Mouse (Mus musculus): ENCODE data around the gene Gipr.
"Not testable (repeated sequence)": the region's sequence is repeated elsewhere in the genome, so short reads cannot be mapped to it uniquely, and the experiment has no call there.

The Gipr gene

DNA sequence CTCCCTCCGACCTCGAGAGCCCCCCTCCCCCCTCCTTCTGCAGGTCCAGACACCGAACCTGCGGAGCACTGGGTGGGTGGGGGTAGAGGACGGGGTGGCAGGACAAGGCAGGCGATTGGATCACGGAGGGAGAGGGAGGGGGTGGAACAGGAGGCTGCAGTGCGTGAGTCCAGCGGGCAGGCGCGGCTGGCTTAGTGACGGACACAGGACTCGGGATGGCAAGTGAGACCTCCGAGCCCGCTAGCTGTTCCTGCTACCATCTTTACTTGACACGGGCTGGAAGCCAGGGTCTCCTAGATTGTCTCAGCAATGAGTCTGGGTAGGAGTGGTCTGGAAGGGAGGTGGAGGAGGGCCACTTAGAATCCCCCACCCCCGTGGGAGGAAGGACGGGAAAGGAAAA lies 12.1 kb upstream of the Gipr start:
- DNase-seq, result peak; percentile 55

DNA sequence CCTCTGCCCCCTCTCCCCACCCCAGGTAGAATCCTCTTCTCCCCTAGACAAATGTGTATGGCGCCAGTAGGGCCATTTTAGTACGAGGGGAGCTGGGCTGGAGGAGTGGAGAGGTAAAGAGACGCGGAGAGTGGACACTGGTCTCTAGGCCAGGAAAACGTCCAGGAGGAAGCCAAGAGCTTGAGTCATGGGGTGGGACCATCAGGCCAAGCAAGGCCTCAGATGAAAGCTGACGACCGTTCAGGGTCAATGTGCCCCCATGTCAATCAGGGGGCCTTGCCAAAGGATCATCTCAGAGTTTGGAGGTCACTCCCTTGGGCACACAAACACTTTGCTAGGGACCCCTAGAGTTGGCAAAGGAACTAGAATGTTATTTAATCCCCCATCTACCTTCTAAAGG lies 11.3 kb upstream of the Gipr start:
- no peak for DNase-seq

DNA sequence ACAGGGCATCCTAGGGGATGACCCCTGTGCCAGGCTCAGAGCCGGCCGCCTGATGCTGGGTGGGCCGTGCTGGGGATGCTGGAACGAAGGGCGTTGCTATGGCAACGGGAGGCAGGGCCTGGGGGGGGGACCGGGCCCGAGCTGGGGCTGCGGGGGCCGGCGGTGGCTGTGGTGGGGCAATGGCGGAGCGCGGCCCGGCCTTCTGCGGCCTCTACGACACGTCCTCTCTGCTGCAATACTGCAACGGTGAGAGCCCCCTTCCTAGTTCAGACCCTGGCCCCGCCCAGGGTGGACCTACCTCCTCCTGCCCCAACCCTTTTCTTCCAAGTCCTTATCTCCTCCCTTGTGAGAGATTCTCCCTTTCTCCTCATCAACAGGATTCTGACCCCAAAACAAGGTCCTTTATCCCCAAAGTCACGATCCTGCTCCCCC lies 10.6 kb upstream of the Gipr start:
- DNase-seq, result no peak

DNA sequence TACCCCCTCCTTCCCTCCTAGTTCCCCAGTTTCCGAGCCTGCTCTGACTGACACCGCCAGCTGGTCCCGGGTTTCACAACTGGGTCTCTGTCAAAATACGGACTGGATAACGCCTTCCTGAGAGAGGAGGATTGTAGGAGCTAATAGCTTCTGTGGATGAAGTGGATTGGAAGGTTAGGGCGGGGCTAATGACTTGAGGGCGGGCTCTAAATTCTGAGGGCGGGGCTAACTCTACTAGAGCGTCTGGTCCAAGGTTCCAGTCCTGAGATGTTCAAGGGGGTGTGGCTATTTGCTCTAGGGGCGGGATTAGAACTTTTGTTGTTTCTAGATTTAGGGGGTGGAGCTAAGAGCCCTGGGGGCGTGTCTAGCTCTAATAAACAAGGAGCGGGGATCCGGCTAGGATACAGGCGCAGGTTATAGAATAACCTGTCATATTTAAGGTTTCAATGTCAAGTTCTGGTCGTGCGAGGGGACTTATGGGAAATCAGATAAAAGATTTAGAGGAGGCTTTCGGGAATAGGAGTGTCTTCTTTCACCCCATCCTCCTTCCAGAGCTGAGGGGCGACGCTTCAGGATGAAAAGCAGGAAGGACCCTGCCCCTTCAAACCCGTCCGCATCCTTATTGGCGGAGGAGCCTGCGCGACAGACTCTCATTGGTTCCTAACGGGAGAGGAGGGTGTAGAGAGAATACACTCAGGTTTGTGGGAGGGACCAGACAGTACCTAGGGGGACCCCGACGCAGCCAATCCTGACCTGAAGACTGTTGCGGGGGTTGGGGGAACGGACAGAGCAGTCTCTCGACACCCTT lies 10.0 kb upstream of the Gipr start, which contains the start of gene Eml2:
Gene Eml2, plus strand, starts transcription at position 714 of the 808 bp plus-strand sequence.
- DNase-seq, result peak; percentile 86

DNA sequence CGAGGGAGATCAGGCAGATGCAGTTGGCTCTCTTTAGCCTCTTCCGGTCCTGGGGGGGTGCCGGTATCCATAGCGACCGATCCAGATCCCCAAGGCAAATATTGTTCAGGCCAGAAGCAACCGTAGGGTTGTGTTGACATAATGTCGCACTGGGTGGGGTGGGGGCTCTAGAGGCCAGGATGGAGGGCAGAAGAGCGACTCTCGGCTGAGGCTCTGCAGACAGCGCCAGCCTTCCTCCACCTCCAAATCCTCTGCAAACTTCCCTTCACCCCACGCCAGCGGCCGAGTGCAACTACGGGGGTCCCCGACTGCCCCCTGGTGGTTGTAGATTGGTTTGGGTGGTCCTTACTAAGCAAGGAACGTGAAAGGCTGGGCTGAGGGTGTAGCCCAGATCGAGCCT lies 6.9 kb upstream of the Gipr start:
- peak; percentile 71 for DNase-seq

- no peak for DNase-seq
Measured at GRCm38 (mm10) chr7:19171831-19172230, 5.9 kb upstream of the Gipr start.

DNA sequence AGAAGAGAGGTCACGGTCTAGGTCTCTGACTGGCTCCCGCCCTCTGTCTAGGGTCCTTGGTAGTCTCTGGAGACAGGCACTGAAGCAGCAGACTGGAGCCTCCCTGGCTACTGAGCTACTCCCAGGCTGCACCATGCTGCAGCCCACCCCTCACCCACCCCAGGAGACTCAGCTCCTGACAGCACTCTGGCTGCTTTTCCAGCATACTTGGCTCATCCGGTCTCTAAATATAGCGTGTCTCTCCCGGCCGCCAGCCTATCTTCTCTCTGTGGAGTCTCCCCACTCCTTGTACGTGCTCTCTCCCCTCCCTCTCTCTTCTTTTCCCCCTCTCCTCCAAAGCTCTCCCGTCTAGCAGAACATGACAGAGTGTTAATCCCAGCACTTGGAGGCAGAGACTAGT lies 4.2 kb upstream of the Gipr start:
- DNase-seq, result no peak

GRCm38 (mm10) chr7:19169506-19169905 lies 3.6 kb upstream of the Gipr start:
- DNase-seq, result no peak

GRCm38 (mm10) chr7:19166990-19167389 lies 1.1 kb upstream of the Gipr start:
- no peak for DNase-seq

GRCm38 (mm10) chr7:19164978-19165377 lies 949 bp downstream of the Gipr start:
- DNase-seq, result no peak

GRCm38 (mm10) chr7:19164189-19164588 lies 1.7 kb downstream of the Gipr start:
- no peak for DNase-seq

- DNase-seq, result no peak
Measured at GRCm38 (mm10) chr7:19163752-19164151, 2.2 kb downstream of the Gipr start.

GRCm38 (mm10) chr7:19162928-19163327 lies 3.0 kb downstream of the Gipr start:
- DNase-seq, result no peak

DNA sequence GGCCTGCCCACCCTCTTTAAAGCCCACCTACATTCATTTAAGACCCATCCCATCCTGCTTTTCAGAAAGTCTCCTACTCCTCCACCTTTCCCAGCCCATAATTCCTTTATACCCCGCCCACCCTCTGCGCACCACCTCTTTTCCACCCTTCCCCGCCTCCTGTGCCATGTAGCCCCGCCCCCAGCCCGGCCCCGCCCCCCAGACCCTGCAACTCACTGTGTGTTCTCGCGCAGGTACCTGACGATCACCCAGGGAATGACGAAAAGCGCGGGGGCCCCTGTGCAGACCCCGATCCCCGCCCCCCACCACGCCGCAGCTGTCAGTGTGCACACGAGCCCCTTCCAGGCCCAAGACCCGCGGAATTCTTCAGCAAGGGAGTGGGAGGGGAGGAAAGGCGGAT lies 5.8 kb downstream of the Gipr start:
- no peak for DNase-seq

- no peak for DNase-seq
Measured at GRCm38 (mm10) chr7:19159411-19159810, 6.5 kb downstream of the Gipr start.

DNA sequence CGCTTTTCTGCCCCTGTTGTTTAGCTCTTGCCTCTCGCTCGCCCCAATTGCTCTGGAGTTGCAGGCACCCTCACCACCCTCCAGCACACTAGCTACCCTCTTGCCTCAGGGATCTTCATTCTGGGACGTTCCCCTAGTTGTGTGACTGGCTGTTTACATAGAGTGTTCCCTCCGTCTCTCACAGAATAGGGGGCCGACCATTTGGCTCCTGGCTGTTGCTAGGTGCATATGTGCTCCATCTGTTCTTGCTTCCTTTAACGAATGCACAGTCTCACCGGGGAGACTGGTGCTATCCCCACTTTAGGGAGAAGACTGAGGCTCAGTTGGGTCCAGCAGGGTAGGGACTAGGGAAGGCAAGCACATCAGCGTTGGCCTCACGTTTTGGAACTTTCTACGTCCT lies 7.3 kb downstream of the Gipr start:
- DNase-seq, result no peak

DNA sequence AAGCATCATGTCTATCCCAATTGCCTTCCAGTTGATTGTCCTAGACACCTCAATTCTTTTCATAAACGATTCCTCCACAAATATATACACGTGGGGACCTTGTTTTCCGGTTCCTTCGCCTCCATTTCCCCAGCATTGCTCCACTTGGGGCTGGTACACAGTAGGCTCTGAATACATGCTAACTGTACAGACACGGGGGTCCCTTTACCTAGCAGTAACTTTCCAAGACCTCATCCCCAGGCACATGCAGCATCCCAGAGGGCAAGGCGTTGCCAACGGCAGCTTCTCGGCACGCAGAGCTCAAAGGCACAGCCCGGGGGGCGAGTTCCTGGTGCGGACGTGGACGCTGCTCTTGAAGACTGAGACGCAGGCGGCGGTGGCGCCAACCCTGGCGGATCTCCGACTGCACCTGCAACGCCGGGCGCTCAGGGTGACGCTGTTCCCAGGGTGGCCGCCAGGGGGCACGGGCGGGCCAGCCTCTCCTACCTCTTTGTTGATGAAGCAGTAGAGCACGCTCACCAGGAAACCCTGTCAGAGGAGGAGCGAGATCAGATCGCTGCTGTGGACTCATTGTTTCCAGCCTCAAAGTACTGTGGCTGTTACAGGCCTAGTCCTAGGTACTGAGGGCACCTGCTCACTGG lies 8.6 kb downstream of the Gipr start:
- DNase-seq, result peak; percentile 93

- no peak for DNase-seq
Measured at GRCm38 (mm10) chr7:19155825-19156475, 10.0 kb downstream of the Gipr start.

DNA sequence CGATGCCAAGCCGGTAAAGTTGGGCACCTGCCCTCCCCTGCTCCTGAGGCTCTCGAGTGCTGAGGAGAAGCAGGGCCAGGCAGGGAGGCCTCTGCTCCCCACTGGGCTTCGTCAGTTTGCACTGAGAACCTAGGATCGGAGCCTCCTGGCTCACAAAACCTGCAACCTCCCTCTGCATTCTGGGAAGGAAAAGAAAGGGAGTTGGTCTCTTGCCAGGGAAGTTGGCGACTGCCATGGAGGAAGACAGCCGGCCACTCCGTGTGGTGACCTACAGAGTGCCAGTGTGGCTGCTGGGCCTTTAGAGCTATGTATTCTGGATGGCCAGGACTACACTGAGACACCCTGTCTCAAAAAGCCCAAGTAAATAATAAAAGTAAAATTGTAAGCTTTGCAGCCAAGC lies 11.1 kb downstream of the Gipr start:
- no peak for DNase-seq

- not testable (repeated sequence) for DNase-seq
Measured at GRCm38 (mm10) chr7:19151121-19151520, 14.8 kb downstream of the Gipr start.

DNA sequence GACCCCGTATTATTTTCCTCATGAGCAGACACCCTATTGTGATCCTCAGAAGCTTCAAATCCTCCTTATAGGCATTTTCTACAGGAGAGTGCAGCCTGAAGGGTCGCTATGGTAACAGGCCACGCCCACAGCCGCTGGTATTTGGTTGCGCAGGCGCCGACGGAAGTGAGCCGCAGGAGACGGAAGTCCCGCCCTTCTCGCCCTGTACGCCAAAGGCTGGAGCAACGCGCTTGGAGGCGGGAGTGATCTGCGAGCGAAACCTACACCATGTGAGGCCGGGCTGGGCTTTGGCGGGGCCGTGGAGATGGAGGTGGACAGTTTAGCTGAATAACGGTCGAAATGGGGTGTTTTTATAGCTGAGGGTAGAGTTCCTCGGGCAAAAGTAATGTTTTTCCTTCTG lies 16.3 kb downstream of the Gipr start, which contains the start of gene Snrpd2:
Gene Snrpd2, plus strand, starts transcription at position 97 of the 400 bp plus-strand sequence.
- peak; percentile 96 for DNase-seq

DNA sequence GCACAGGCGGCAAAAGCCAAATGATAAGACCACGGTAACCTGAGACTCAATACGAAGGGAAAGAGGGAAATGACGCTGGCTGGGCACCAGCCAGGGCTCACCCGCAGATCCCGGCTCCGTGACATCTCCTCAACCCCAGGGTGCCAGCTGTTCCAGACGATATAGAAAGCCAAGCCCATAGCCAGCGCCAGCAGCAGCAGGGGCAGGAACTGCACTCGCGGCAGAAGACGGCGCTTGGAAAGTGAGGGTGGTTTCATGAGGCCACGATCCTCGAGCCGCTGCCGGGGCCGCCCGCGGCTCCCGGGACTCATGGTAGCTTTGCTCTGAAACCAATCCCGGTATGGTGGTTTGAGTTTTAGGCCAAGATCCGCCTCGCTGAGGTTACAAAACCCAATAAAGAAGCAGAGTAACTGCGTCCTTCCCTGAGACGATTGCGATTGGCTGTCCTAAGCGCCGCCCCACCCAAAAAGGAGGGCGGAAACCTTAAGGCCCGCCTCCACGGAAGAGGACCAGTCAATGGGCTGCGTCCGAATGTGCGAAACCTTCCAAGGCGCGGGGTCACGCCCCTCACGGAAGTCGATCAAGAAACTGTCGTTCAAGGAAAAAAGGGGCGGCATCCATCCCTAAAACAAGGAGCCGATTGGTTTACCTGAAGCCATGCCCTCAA lies 16.9 kb downstream of the Gipr start, which contains the start of gene Qpctl:
Gene Qpctl, minus strand, starts transcription at position 417 of the 667 bp plus-strand sequence.
- peak; percentile 97 for DNase-seq

Data from cerebellum, adult 11 months (tissue).